Mouse (Mus musculus) brain, embryonic 14.5 days (tissue): ENCODE data around the gene Ankib1.

Experiments
- CTCF ChIP-seq: fragments of 200-500 bp; IDR thresholded peaks from 2 replicates; pipeline ENCODE4 v1.5.1; 2012; ENCODE audit warnings: inconsistent platforms, mild to moderate bottlenecking, moderate library complexity, borderline replicate concordance; ENCODE audit not compliant: insufficient read depth, insufficient read length; ENCODE audit errors: extremely low read depth
- POLR2A ChIP-seq: fragments of 200-500 bp; IDR thresholded peaks from 2 replicates; pipeline ENCODE4 v1.6.1; 2012; ENCODE audit warnings: mild to moderate bottlenecking, inconsistent platforms, borderline replicate concordance; ENCODE audit not compliant: poor library complexity, insufficient read depth, insufficient read length, severe bottlenecking; ENCODE audit errors: extremely low read depth

DNA sequence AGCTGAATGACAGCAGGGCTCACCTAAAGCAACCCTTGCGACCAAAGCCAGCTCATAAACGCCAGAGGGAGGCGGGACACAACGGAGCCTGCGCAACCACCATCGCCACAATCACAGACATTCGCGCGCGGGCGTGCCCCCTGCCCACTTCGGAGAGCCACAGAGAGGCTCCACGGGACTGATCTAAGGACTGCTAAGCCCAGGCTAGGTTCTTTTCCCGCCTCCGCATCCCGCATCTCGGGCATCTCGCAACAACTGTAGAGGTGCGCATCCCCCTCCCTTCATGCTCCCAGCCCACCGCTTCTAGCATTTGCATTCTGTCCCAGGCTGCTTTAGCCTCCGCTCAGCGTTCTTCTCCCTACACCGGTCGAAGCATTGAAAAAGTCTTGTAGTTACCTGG, 42.3 kb upstream of the Ankib1 start, which contains the start of gene Lrrd1:
- TF ChIP-seq CTCF (no peak), POLR2A (no peak)
